ENCODE assay signal across 12 mouse cellular contexts in genomic region chr12:39711807-39712206, GRCm38 (mm10).
"Had no signal": no experiment of that assay in that cellular context is flagged by ENCODE, and none has a peak within 500 bp of the region (broad histone marks: within the 10 kb centered on the region; RNA-seq: fewer than 3 reads in every experiment).

No protein-coding gene starts in this region.

- DNase-seq: retina, postnatal 1 day; right cerebral cortex, adult 18-20 months; right cerebral cortex, postnatal 14 days; right cerebral cortex, postnatal 25 days; right cerebral cortex, postnatal 4 days; spleen, adult 18-20 months; thymus, adult 18-20 months; thymus, adult 2 months; thymus, postnatal 14 days; thymus, postnatal 25 days; thymus, postnatal 36 days; thymus, postnatal 4 days had no signal
